Mouse (Mus musculus): Measurements from ENCODE around the gene Togaram2.

DNA sequence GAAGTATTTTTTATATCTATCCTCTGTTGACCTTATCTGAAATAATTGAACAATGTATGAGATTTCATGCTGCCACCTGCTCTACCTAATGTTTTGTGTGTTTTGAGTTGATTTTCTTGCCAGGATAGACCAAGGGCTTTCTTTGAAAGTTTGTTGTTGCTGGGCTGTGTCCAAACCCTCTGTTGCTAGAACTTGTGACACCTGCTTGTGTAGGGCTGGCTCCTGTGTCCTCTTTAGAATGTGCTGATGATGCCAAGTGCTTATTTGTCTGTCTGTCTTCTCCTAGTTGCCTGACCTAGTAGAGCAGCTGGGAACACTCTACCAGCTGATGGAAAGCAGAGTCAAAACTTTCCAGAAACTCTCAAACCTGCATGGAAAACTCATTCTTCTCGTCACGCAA lies 20.6 kb upstream of the Togaram2 start:
- TF ChIP-seq CTCF (IDR thresholded peaks at IDR 0.05; ENCODE audit: borderline replicate concordance, insufficient read depth, low read depth, low read length) (no peak), POLR2A (IDR thresholded peaks at IDR 0.05; ENCODE audit: borderline replicate concordance, insufficient read depth, low read length) (no peak)

Measured in cerebellum, adult 2 months (tissue).